ENCODE assay signal across 29 mouse cellular contexts in the genomic region with DNA sequence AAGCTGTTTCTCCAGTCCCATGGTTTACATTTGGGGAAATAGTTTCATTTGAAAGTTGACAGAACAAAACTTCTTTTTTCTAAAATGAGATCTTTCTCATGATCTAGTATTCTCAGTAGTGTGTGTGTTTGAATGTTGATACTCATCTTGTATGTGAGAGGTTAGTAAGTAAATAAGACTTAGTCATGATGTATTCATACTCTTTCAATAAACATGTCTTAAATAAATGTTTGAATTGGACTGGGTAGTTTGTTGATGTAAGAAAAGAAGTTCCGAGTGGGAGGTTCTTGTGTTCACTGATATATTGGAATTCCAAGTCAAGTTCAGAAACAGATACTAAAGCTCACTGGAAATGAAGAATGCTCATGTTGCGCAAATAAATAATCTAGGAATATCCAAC. TPM values are rescaled to one million over a fixed set of nuclear protein-coding genes. Genes with fewer than 3 reads are reported as not detected.
"Had no signal": no experiment of that assay in that cellular context is flagged by ENCODE, and none has a peak within 500 bp of the region (broad histone marks: within the 10 kb centered on the region; RNA-seq: fewer than 3 reads in every experiment).

No protein-coding gene starts in this region.

- H3K27me3 ChIP-seq: embryonic facial prominence, embryonic 12.5 days; embryonic facial prominence, embryonic 13.5 days; embryonic facial prominence, embryonic 15.5 days; forebrain, embryonic 12.5 days; forebrain, embryonic 13.5 days; forebrain, embryonic 15.5 days had no signal

- DNase-seq: cerebellum, adult 2 months; cerebellum, adult 8-10 months; cerebellum, adult 9-10 months; cerebellum, adult 9-11 months; cerebellum, postnatal 10 days; cerebellum, postnatal 14 days; cerebellum, postnatal 25 days; cerebellum, postnatal 36 days; embryo, embryonic 11 days; forebrain, postnatal 0 days; gastrocnemius, adult 2 months; gastrocnemius, postnatal 10 days; gastrocnemius, postnatal 14 days; gastrocnemius, postnatal 25 days; gastrocnemius, postnatal 36 days; heart, adult 11 months; heart, adult 18-20 months had no signal

- ATAC-seq: forebrain, embryonic 13.5 days; forebrain, embryonic 15.5 days; forebrain, embryonic 16.5 days; forebrain, postnatal 0 days had no signal

- H3K36me3 ChIP-seq: embryonic facial prominence, embryonic 10.5 days; embryonic facial prominence, embryonic 12.5 days; embryonic facial prominence, embryonic 13.5 days; embryonic facial prominence, embryonic 15.5 days; forebrain, embryonic 10.5 days; forebrain, embryonic 12.5 days; forebrain, embryonic 15.5 days had no signal

- H3K27ac ChIP-seq: embryonic facial prominence, embryonic 10.5 days; embryonic facial prominence, embryonic 12.5 days; embryonic facial prominence, embryonic 13.5 days; embryonic facial prominence, embryonic 15.5 days; forebrain, embryonic 10.5 days; forebrain, embryonic 12.5 days; forebrain, embryonic 13.5 days; forebrain, embryonic 15.5 days; gastrocnemius, adult 2 months had no signal

- H3K4me3 ChIP-seq: embryonic facial prominence, embryonic 10.5 days; embryonic facial prominence, embryonic 12.5 days; embryonic facial prominence, embryonic 13.5 days; embryonic facial prominence, embryonic 15.5 days; erythroblast, embryonic 14.5 days; forebrain, embryonic 10.5 days; forebrain, embryonic 12.5 days; forebrain, embryonic 13.5 days; forebrain, embryonic 15.5 days; gastrocnemius, adult 2 months had no signal

- H3K4me2 ChIP-seq: embryonic facial prominence, embryonic 12.5 days; embryonic facial prominence, embryonic 13.5 days; embryonic facial prominence, embryonic 15.5 days; forebrain, embryonic 12.5 days; forebrain, embryonic 13.5 days; forebrain, embryonic 15.5 days had no signal

- H3K4me1 ChIP-seq: embryonic facial prominence, embryonic 12.5 days; embryonic facial prominence, embryonic 15.5 days; forebrain, embryonic 12.5 days; forebrain, embryonic 13.5 days had no signal

- H3K9me3 ChIP-seq: embryonic facial prominence, embryonic 10.5 days; embryonic facial prominence, embryonic 12.5 days; embryonic facial prominence, embryonic 13.5 days; embryonic facial prominence, embryonic 15.5 days; forebrain, embryonic 10.5 days; forebrain, embryonic 12.5 days; forebrain, embryonic 13.5 days; forebrain, embryonic 15.5 days had no signal

- H3K9ac ChIP-seq: embryonic facial prominence, embryonic 12.5 days; embryonic facial prominence, embryonic 13.5 days; embryonic facial prominence, embryonic 15.5 days; forebrain, embryonic 12.5 days; forebrain, embryonic 13.5 days; forebrain, embryonic 15.5 days; forebrain, postnatal 0 days had no signal

RNA-seq across cellular contexts. Expression of a gene that starts 25.1 kb away (rescaled TPM):
- total RNA-seq: common myeloid progenitor, adult 5-6 weeks; granulocyte monocyte progenitor cell, adult 5-6 weeks had no signal
